In the genomic region with DNA sequence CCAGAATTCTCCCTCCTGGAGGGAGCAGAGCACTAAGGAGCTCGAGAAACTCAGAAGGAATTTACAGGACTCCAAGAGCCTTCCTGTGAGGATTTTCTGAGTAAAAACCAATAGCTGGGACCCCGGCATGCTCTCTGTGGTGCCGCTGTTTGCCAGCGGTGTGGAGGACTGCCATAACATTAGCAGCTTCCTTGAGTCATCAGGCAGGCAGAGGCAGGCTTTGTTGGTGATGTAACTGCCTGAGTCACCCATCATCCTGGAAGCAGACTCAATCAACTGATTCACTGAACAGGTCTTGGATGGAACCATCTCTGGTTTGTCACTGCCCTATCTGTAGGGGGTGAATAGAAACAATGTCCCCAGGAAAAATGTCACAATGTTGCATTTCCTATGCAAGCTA, we compare ENCODE assay signal across 14 mouse cellular contexts.
DNase-seq lines count a peak whose midpoint lies in the region; ATAC-seq lines count a peak whose summit lies in the region.
"Had no signal": no experiment of that assay in that cellular context is flagged by ENCODE, and none has a peak within 500 bp of the region (broad histone marks: within the 10 kb centered on the region; RNA-seq: fewer than 3 reads in every experiment).

No protein-coding gene starts in this region.

- no peak overlapping the region for H3K27ac ChIP-seq in hindbrain, embryonic 16.5 days (ENCODE audit: low read depth, low read length)
- H3K27ac ChIP-seq: forebrain, embryonic 12.5 days; hindbrain, postnatal 0 days; neural tube, embryonic 12.5 days had no signal

- H3K27me3 ChIP-seq in hindbrain, embryonic 16.5 days (replicated peaks; ENCODE audit: control insufficient read depth, insufficient read depth, low read length), result no peaks in the 10 kb centered on the region
- H3K27me3 ChIP-seq: forebrain, embryonic 12.5 days; neural tube, embryonic 12.5 days had no signal

- DNase-seq in frontal cortex, adult 2 months (ENCODE audit: extremely low spot score in 1 of 2, low spot score in 1 of 2), result peak; percentile 53 to 71
- DNase-seq in frontal cortex, postnatal 14 days (ENCODE audit: low spot score in 2 of 2), result no peak
- peak; percentile 60 for DNase-seq in urinary bladder, postnatal 14 days (ENCODE audit: low spot score)
- no peak for DNase-seq in urinary bladder, postnatal 10 days (ENCODE audit: low spot score)
- peak; percentile 77 for DNase-seq in layer of hippocampus, adult 9-11 months
- peak; percentile 51 for DNase-seq in telencephalon, adult 2 months (ENCODE audit: low read depth, low spot score)
- DNase-seq: kidney, postnatal 25 days; lung, adult 18-20 months had no signal

- H3K4me3 ChIP-seq in hindbrain, embryonic 16.5 days (ENCODE audit: low read length), result no peak overlapping the region
- H3K4me3 ChIP-seq: forebrain, embryonic 12.5 days; neural tube, embryonic 12.5 days had no signal

- H3K9me3 ChIP-seq in hindbrain, embryonic 16.5 days (ENCODE audit: control insufficient read depth, low read length), result no peaks in the 10 kb centered on the region
- H3K9me3 ChIP-seq: forebrain, embryonic 12.5 days; neural tube, embryonic 12.5 days had no signal

- H3K9ac ChIP-seq in hindbrain, embryonic 16.5 days (ENCODE audit: low read depth, low read length), result no peak overlapping the region
- H3K9ac ChIP-seq: forebrain, embryonic 12.5 days; neural tube, embryonic 12.5 days had no signal

- no peak overlapping the region for H3K4me2 ChIP-seq in hindbrain, embryonic 16.5 days (ENCODE audit: low read length)
- H3K4me2 ChIP-seq: forebrain, embryonic 12.5 days; heart, embryonic 11.5 days; neural tube, embryonic 12.5 days had no signal

- WGBS in hindbrain, embryonic 16.5 days, result 72% methylated on average over 4 of the region's 4 CpGs

- peaks cover 14% of the 10 kb centered on the region for H3K36me3 ChIP-seq in hindbrain, embryonic 16.5 days (ENCODE audit: control insufficient read depth, insufficient read depth, low read length)

- no peaks in the 10 kb centered on the region for H3K4me1 ChIP-seq in hindbrain, embryonic 16.5 days (ENCODE audit: control insufficient read depth, insufficient read depth, low read depth, low read length)
- H3K4me1 ChIP-seq: forebrain, embryonic 12.5 days; neural tube, embryonic 12.5 days had no signal

- no peak for ATAC-seq in erythroid progenitor cell, adult 5-6 weeks (replicated peaks; ENCODE audit: low FRiP score, poor library complexity, severe bottlenecking)
- ATAC-seq in hindbrain, embryonic 16.5 days, result no peak
- ATAC-seq: hindbrain, postnatal 0 days had no signal

Comparison
In these comparisons a context has a peak if more than half of its experiments do, and no peak if none do; other contexts are left out.
1. DNase-seq: peak in frontal cortex, adult 2 months (2 of 2), urinary bladder, postnatal 14 days (single experiment), layer of hippocampus, adult 9-11 months (single experiment) and telencephalon, adult 2 months (single experiment); none in frontal cortex, postnatal 14 days (0 of 2) and urinary bladder, postnatal 10 days (single experiment).